Mouse (Mus musculus) lung, postnatal 0 days (tissue): ENCODE measurements around the gene Dnpep.

ENCODE experiments used
- CTCF ChIP-seq: IDR thresholded peaks from 2 replicates; pipeline ENCODE4 v1.5.1; 2016; ENCODE audit warnings: antibody characterized with exemption, mild to moderate bottlenecking
- EP300 ChIP-seq: IDR thresholded peaks from 2 replicates; pipeline ENCODE4 v1.6.1; 2016; ENCODE audit warnings: antibody characterized with exemption, mild to moderate bottlenecking, control low read depth

DNA sequence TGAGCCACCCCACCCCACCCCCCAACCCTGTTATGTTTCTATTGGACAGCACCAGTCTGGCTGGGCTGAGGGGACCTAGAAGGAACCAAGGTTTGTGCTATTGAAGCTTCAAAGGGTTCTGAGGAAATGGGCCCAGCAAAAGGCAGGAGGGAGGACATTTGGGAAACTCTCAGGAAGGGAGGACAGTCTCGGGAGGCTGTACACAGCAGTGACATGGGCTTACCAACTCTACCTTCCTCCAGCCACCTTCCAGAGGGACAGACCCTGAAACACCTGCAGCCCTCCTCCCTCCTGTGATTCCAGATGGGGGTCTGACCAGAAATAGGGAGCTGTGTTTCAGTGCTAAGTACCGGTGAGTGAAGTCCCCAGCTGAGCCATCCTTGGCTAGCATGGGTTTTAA, 22.7 kb upstream of the Dnpep start:
- TF ChIP-seq EP300 (no peak), CTCF (no peak)
